Mouse (Mus musculus): ENCODE results near the gene Snx22. TPM values are rescaled to one million over a fixed set of nuclear protein-coding genes. Genes with fewer than 3 reads are reported as not detected.

The Snx22 gene
- polyA plus RNA-seq, 1 experiment from 2014 or later = 8.9 TPM

DNA sequence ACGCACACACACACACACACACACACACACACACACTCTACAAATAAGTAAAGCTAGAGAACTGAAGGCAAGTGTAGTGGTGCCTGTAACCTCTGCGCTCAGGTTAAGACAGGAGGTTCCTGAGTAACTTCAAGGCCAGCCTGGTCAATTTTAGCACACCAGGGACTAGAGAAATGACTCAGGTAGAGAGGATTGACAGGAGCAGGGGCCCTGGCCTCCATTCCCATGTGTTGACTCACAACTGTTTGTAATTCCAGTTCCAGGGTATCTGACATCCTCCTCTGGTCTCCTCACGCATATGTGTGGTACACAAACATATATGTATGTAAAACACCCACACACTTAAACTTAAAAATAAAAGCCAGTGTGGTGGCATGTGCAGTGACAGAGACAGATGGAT is 6.1 kb downstream of the Snx22 start:
- Histone ChIP-seq H3K4me3 (ENCODE audit: low read depth, low read length) (no peak overlapping the region), H3K27ac (ENCODE audit: low read depth, low read length) (no peak overlapping the region), H3K9me3 (ENCODE audit: control insufficient read depth, low read length) (no peaks in the 10 kb centered on the region), H3K4me2 (ENCODE audit: low read depth, low read length) (no peak overlapping the region), H3K4me1 (ENCODE audit: control insufficient read depth, insufficient read depth, low read length) (peaks cover 12% of the 10 kb centered on the region; the same call in 1 of the 2 replicates), H3K9ac (replicated peaks; ENCODE audit: low read depth, low read length) (no peak overlapping the region), H3K27me3 (ENCODE audit: control insufficient read depth, insufficient read depth, low read length) (no peaks in the 10 kb centered on the region), H3K36me3 (ENCODE audit: control insufficient read depth, insufficient read depth, low read length) (peaks cover 39% of the 10 kb centered on the region)
- WGBS = 92% methylated on average over 3 of the region's 3 CpGs
- ATAC-seq (ENCODE audit: low read depth) = no peak

DNA sequence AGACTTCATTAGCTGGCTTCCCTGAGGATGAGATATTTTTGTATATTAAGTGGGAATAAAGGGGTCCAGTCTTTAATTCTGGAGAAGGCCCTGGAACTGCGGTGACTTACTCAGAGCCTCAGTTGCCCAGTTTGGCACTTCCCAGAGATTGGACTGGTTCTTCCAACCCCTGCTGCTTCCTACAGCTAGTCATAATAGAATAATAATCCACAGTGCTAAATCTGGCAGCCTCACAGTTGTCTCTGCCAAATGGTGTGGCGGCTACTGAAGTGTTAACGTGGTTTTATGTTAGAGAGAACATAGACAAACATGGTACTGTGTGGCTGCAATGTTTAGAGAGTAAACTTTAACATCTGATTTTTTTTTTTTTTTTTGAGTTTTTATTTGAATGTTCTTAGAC is 7.9 kb downstream of the Snx22 start:
- H3K4me2 ChIP-seq (ENCODE audit: low read depth, low read length) = peak overlapping the region; percentile 66; the same call in 1 of the 2 replicates
- peaks cover 37% of the 10 kb centered on the region for H3K36me3 ChIP-seq (ENCODE audit: control insufficient read depth, insufficient read depth, low read length)
- H3K9me3 ChIP-seq (ENCODE audit: control insufficient read depth, low read length) = no peaks in the 10 kb centered on the region
- 74% methylated on average over 3 of the region's 3 CpGs for WGBS
- no peak overlapping the region for H3K9ac ChIP-seq (replicated peaks; ENCODE audit: low read depth, low read length)
- H3K4me3 ChIP-seq (ENCODE audit: low read depth, low read length) = 0 out of 2 replicates have a peak overlapping the region, but pooled peaks have one; percentile 62
- peaks cover 12% of the 10 kb centered on the region; the same call in 1 of the 2 replicates for H3K4me1 ChIP-seq (ENCODE audit: control insufficient read depth, insufficient read depth, low read length)
- H3K27ac ChIP-seq (ENCODE audit: low read depth, low read length) = no peak overlapping the region
- no peak for ATAC-seq (ENCODE audit: low read depth)
- H3K27me3 ChIP-seq (ENCODE audit: control insufficient read depth, insufficient read depth, low read length) = no peaks in the 10 kb centered on the region

DNA sequence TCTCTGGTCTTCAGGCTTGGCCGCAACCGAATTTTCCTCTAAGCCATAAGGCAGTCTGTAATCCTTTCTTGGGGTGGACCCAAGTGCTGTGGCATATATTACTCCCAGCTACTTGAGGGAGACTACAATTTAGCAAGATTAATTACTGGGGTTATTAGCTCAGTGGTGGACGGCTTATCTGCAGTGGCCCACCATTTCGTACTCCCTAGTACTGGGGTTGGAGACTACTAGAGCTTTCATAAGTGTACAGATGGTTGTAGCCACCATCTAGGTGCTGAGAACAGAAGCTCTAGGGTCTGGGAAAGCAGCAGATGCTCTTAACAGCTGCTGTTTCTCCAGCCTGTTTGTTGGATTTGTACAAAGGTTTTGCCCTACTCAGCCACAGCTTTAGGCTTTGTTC is 8.5 kb downstream of the Snx22 start:
- WGBS = 25% methylated on average over 4 of the region's 4 CpGs
- peak overlapping the region; percentile 66 for H3K4me2 ChIP-seq (ENCODE audit: low read depth, low read length)
- H3K27me3 ChIP-seq (ENCODE audit: control insufficient read depth, insufficient read depth, low read length) = no peaks in the 10 kb centered on the region
- no peak for ATAC-seq (ENCODE audit: low read depth)
- peaks cover 12% of the 10 kb centered on the region; the same call in 1 of the 2 replicates for H3K4me1 ChIP-seq (ENCODE audit: control insufficient read depth, insufficient read depth, low read length)
- H3K4me3 ChIP-seq (ENCODE audit: low read depth, low read length) = peak overlapping the region; percentile 62
- H3K9ac ChIP-seq (replicated peaks; ENCODE audit: low read depth, low read length) = peak overlapping the region; percentile 73
- H3K9me3 ChIP-seq (ENCODE audit: control insufficient read depth, low read length) = no peaks in the 10 kb centered on the region
- H3K27ac ChIP-seq (ENCODE audit: low read depth, low read length) = no peak overlapping the region
- H3K36me3 ChIP-seq (ENCODE audit: control insufficient read depth, insufficient read depth, low read length) = peaks cover 31% of the 10 kb centered on the region

DNA sequence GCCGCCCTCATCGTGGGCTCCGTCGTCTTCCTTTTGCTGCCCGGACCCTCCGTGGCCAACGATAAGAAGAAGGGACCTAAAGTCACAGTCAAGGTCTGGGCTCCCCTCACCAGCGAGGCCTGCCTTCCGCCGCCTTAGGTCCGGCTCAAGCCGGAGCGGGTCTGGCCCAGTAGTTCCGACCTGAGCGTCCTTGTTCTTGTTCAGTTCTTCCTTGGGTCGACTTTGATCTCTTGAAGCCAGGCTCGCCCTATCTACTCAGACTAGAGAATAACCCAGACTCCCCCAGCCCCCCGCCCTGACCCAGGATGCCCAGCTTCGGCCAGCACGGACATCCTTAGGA is 9.2 kb downstream of the Snx22 start:
- peaks cover 12% of the 10 kb centered on the region; the same call in 1 of the 2 replicates for H3K4me1 ChIP-seq (ENCODE audit: control insufficient read depth, insufficient read depth, low read length)
- no peaks in the 10 kb centered on the region for H3K27me3 ChIP-seq (ENCODE audit: control insufficient read depth, insufficient read depth, low read length)
- H3K9me3 ChIP-seq (ENCODE audit: control insufficient read depth, low read length) = no peaks in the 10 kb centered on the region
- peak; percentile 70; the same call in 1 of the 2 replicates for ATAC-seq (ENCODE audit: low read depth)
- peaks cover 23% of the 10 kb centered on the region for H3K36me3 ChIP-seq (ENCODE audit: control insufficient read depth, insufficient read depth, low read length)
- peak overlapping the region; percentile 82 for H3K27ac ChIP-seq (ENCODE audit: low read depth, low read length)
- H3K4me3 ChIP-seq (ENCODE audit: low read depth, low read length) = peak overlapping the region; percentile 62
- H3K4me2 ChIP-seq (ENCODE audit: low read depth, low read length) = peak overlapping the region; percentile 66
- WGBS = 0% methylated on average over 20 of the region's 20 CpGs
- H3K9ac ChIP-seq (replicated peaks; ENCODE audit: low read depth, low read length) = peak overlapping the region; percentile 73

DNA sequence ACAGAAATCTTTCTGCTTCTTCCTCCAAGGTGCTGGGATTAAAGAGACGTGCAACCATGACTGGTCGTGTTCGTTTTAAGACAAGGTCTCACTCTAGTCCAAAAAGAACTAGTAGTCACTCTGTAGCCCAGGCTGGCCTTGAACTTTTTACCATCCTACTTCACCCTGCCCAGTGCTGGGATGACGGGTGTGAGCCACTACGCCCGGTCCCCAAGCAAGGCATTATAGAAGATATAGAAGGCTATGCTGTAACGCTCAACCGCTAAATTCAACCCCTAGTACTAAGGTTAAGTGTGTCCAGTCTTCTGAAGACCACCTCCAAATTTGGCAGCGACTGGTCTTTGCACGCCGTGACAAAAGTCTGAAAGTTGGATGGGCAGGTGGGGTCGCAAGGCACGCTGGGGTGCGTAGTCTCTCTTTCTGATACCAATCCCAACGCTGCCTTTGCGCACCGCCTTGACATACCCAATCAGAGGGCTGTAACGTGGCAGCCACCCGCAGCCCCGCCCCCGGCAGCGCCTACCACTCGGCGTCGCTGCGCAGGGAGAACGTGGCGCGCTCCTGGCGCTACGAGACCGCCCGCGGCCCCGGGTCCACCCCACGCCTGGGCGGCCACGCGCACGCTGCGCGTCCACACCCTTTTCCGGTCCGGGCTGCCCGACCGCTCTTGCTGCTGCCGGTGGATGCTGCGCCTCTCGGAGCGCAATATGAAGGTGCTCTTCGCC is 9.8 kb downstream of the Snx22 start, which contains the start of gene Ppib:
TSS of gene Ppib (plus strand) at position 640 of the 725 bp plus-strand sequence.
- H3K9me3 ChIP-seq (ENCODE audit: control insufficient read depth, low read length) = no peaks in the 10 kb centered on the region
- peaks cover 12% of the 10 kb centered on the region; the same call in 1 of the 2 replicates for H3K4me1 ChIP-seq (ENCODE audit: control insufficient read depth, insufficient read depth, low read length)
- WGBS = 2% methylated on average over 51 of the region's 51 CpGs
- peak within 1 kb of the TSS; percentile 73 for H3K9ac ChIP-seq (replicated peaks; ENCODE audit: low read depth, low read length)
- H3K4me2 ChIP-seq (ENCODE audit: low read depth, low read length) = peak within 1 kb of the TSS; percentile 66
- H3K27ac ChIP-seq (ENCODE audit: low read depth, low read length) = peak within 1 kb of the TSS; percentile 82
- no peaks in the 10 kb centered on the region for H3K27me3 ChIP-seq (ENCODE audit: control insufficient read depth, insufficient read depth, low read length)
- H3K36me3 ChIP-seq (ENCODE audit: control insufficient read depth, insufficient read depth, low read length) = peaks cover 21% of the 10 kb centered on the region
- ATAC-seq (ENCODE audit: low read depth) = peak; percentile 99
- H3K4me3 ChIP-seq (ENCODE audit: low read depth, low read length) = peak within 1 kb of the TSS; percentile 62

DNA sequence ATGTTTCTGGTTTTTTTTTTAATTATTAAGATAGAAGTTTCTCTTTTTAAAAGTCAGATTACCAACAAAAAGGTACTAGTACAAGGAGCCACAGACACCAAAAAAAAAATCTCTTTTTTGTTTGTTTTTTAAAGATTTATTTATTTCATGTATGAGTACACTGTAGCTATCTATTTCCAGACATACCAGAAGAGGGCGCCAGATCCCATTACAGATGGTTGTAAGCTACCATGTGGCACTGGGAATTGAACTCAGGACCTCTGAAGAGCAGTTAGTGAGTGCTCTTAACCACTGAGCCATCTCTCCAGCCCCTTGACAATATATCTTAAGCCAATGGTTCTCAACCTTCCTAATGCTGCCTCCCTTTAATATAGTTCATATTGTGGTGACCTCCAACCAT is 15.9 kb downstream of the Snx22 start:
- ATAC-seq (ENCODE audit: low read depth) = no peak
- 33% methylated on average over 1 of the region's 1 CpGs for WGBS
- no peaks in the 10 kb centered on the region for H3K4me1 ChIP-seq (ENCODE audit: control insufficient read depth, insufficient read depth, low read length)

DNA sequence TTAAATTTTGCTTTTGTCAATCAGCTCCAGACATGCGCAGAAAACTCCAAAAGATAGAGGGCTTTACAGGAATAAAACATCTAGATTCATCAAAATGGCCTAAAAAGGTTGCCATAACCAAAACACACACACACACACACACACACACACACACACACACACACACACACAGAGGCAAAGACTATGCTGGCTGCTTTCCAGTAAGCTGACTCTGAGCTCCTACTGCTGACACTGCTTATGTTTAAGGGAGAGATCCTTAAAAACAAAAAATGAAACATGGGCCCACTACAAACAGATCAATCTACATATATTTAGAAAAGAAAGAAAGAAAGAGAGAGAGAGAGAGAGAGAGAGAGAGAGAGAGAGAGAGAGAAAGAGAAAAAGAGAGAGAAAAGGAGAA is 16.8 kb downstream of the Snx22 start:
- H3K4me2 ChIP-seq (ENCODE audit: low read depth, low read length) = no peak overlapping the region
- ATAC-seq (ENCODE audit: low read depth) = no peak
- H3K4me3 ChIP-seq (ENCODE audit: low read depth, low read length) = no peak overlapping the region
- no peak overlapping the region for H3K9ac ChIP-seq (replicated peaks; ENCODE audit: low read depth, low read length)
- H3K27ac ChIP-seq (ENCODE audit: low read depth, low read length) = no peak overlapping the region
- no peaks in the 10 kb centered on the region for H3K9me3 ChIP-seq (ENCODE audit: control insufficient read depth, low read length)
- H3K27me3 ChIP-seq (ENCODE audit: control insufficient read depth, insufficient read depth, low read length) = no peaks in the 10 kb centered on the region
- H3K36me3 ChIP-seq (ENCODE audit: control insufficient read depth, insufficient read depth, low read length) = no peaks in the 10 kb centered on the region
- WGBS = 91% methylated on average over 1 of the region's 1 CpGs
- no peaks in the 10 kb centered on the region for H3K4me1 ChIP-seq (ENCODE audit: control insufficient read depth, insufficient read depth, low read length)

More for the DNA sequence above, 15.9 kb downstream of the Snx22 start:
- Histone ChIP-seq H3K27ac (ENCODE audit: low read depth, low read length) (no peak overlapping the region), H3K4me3 (ENCODE audit: low read depth, low read length) (no peak overlapping the region), H3K36me3 (ENCODE audit: control insufficient read depth, insufficient read depth, low read length) (no peaks in the 10 kb centered on the region), H3K9me3 (ENCODE audit: control insufficient read depth, low read length) (no peaks in the 10 kb centered on the region), H3K4me2 (ENCODE audit: low read depth, low read length) (no peak overlapping the region), H3K9ac (replicated peaks; ENCODE audit: low read depth, low read length) (no peak overlapping the region), H3K27me3 (ENCODE audit: control insufficient read depth, insufficient read depth, low read length) (no peaks in the 10 kb centered on the region)

DNA sequence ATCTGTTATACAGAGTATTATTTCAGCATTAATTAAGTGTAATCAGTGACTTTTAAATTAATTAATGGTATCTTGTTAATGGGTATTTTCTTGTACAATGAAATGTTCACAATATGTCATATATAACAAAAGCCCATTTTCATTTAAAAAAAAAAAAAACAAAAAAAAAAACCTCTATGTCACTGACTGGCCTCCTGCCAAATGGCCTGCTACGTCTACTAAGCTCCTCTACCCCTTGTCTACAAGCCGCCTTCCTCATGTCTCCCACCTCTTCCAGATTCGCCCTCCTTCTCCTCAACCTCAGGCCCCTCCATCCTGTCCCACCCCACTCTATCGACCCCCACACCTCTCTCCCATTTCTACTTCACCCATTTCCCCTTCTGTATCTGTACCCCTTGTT is 18.0 kb downstream of the Snx22 start:
- WGBS = 74% methylated on average over 4 of the region's 4 CpGs

DNA sequence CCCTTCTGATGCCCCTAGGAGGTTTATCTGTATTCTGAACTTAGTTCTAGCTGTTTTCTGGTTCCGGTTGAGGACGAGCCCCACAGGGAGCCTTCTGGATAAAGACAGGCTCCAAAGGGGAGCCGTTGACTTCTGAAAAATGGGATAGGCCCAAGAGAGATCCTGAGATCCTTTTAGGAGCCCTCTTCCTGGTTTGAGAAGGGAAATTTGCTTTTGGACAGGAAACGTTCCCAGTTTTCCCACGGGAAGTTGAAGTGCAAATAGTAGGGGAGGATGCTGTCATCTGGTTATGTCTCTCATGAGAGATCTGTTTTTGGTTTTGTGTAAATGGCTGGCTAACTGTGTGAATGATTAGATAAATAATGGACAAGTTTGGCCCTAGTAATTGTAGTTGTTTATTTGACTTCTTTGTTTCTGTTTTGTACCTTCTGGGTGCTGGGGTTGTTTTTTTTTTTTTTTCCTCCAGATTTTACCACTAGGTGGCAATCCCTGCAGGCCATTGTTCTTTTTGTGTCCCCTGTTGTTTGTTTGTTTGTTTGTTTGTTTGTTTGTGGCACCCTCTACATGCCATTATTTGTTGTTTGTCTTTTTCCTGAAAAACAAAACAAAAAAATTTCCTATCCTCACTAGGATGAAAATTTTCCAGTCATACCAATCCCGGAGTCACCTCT is 19.5 kb downstream of the Snx22 start:
- Histone ChIP-seq H3K4me3 (ENCODE audit: low read depth, low read length) (no peak overlapping the region), H3K4me1 (ENCODE audit: control insufficient read depth, insufficient read depth, low read length) (no peaks in the 10 kb centered on the region), H3K36me3 (ENCODE audit: control insufficient read depth, insufficient read depth, low read length) (no peaks in the 10 kb centered on the region), H3K9ac (replicated peaks; ENCODE audit: low read depth, low read length) (no peak overlapping the region), H3K9me3 (ENCODE audit: control insufficient read depth, low read length) (no peaks in the 10 kb centered on the region), H3K27ac (ENCODE audit: low read depth, low read length) (no peak overlapping the region), H3K27me3 (ENCODE audit: control insufficient read depth, insufficient read depth, low read length) (no peaks in the 10 kb centered on the region), H3K4me2 (ENCODE audit: low read depth, low read length) (no peak overlapping the region)
- no peak for ATAC-seq (ENCODE audit: low read depth)
- 70% methylated on average over 6 of the region's 6 CpGs for WGBS

More for the DNA sequence above, 18.0 kb downstream of the Snx22 start:
- Histone ChIP-seq H3K9ac (replicated peaks; ENCODE audit: low read depth, low read length) (no peak overlapping the region), H3K4me2 (ENCODE audit: low read depth, low read length) (no peak overlapping the region), H3K4me3 (ENCODE audit: low read depth, low read length) (no peak overlapping the region), H3K4me1 (ENCODE audit: control insufficient read depth, insufficient read depth, low read length) (no peaks in the 10 kb centered on the region), H3K9me3 (ENCODE audit: control insufficient read depth, low read length) (no peaks in the 10 kb centered on the region), H3K36me3 (ENCODE audit: control insufficient read depth, insufficient read depth, low read length) (no peaks in the 10 kb centered on the region), H3K27ac (ENCODE audit: low read depth, low read length) (no peak overlapping the region), H3K27me3 (ENCODE audit: control insufficient read depth, insufficient read depth, low read length) (no peaks in the 10 kb centered on the region)
- no peak for ATAC-seq (ENCODE audit: low read depth)

Measured in neural tube, embryonic 14.5 days (tissue).